Mouse (Mus musculus): ENCODE results near the gene Hsd17b13.
"Not testable (repeated sequence)": the region's sequence is repeated elsewhere in the genome, so short reads cannot be mapped to it uniquely, and the experiment has no call there.

Gene Hsd17b13

DNA sequence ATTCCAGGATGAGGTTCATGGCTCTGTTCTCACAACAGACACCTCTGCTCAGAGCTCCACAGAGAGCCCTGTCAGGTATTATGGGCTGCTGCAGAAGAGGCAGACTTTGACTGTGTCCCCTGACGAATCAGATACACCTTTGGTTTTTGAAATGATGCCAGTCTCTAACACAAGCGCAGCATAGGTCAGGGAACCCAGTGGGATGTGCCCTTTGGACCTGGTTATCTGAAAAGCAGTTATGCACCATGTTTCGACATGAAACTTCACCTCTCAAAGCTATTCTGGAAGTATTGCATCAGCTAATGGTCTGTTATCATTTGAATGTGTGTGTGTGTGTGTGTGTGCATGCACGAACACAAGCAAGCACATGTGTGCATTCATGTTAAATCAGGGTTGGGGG lies at the start of gene Hsd17b13:
Gene Hsd17b13, minus strand, starts transcription at position 114 of the 400 bp plus-strand sequence.
- no peak for DNase-seq

DNA sequence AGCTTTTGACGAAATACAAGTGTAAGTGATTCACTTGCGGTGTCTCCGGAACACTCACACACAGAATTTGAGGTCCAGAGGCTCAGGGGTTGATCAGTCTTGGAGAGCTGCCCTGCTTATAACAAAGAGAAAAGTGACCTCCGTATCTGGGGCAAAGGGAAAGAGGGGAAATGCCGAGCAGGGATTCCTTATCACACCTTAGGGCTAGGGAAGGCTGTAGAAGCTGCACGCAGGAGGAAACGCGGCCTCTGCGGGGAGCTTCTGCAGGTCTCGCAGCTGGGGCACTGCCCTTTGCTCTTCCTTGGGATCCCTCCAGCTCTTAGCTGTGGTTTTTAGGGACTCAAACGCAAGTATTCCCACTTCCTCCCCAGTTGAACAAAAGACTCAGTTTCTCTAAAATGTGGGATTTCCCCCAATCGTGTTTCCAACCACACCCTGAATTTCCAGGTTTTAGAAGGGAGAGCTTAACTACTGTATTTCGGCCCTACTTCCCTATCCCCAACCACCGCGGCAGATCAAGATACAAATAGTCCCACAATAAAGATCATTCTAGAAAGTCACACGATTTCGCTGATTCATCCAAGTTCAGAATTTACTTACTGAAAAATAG lies 48.1 kb upstream of the Hsd17b13 start:
- no peak for DNase-seq

DNA sequence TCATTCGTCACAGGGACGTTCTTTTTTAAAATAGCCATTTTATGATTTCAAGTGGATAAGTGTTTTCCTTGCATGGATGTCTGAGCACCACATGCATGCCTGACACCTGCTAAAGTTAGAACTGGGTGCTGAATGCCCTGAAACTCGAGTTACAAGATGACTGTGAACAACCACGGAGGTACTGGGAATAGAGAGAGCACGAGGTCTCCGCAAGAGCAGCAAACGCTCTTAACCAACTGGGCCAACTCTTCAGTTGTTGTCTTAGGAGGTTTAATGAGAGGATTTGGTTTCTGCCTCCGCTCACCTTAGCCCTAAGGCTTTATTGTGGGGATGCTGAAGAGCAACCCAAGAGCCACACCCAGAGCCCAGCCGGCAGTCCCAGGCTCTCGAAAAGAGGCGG lies 47.6 kb upstream of the Hsd17b13 start:
- no peak for DNase-seq

DNA sequence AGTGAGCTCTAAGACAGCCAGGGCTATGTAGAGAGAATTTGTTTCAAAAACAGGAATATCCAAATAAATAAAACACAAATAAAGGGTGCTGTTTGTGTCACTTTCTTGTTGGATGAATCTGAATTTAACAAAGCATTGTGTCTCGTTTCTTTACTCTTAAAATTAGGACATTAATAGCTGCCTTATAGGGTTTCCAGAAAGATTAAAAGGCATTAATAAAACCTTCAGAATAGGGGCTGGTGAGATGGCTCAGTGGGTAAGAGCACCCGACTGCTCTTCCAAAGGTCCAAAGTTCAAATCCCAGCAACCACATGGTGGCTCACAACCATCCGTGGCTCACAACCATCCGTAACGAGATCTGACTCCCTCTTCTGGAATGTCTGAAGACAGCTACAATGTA lies 47.0 kb upstream of the Hsd17b13 start:
- DNase-seq = not testable (repeated sequence)

DNA sequence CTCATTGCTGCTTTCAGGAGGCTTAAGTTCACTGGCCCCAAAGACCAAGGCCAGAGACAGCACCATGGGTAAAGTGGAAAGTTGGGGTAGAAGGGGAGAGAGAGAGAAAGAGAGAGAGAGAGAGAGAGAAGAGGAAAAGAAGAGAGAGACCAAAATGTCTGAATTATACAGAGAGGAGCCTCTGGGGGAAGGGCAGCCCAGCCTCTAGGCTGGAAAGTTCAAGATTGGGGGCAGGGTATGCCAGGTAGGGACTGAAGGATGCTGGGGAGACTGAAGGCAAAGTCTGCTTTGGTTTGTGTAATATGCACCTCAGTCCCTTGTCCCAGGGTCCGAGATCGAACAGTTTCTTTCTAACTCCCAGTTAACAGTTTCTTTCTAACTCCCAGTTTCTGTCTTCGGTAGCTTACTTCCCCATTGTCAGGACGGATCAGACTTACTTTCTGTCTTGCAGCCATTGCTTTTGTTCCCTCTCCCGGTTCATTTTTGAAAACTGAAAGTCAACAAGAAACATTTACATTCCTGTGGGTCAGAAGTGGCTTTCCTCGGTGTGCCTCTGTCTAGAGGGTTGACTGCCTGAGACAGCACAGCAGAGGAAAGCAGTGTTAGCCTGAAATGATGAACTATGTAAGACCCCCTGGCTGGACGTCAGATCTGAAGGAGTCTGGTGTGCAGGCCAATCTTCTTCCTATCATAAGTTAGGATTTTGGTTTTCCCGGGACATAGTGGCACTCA lies 46.2 kb upstream of the Hsd17b13 start:
- no peak for DNase-seq

DNA sequence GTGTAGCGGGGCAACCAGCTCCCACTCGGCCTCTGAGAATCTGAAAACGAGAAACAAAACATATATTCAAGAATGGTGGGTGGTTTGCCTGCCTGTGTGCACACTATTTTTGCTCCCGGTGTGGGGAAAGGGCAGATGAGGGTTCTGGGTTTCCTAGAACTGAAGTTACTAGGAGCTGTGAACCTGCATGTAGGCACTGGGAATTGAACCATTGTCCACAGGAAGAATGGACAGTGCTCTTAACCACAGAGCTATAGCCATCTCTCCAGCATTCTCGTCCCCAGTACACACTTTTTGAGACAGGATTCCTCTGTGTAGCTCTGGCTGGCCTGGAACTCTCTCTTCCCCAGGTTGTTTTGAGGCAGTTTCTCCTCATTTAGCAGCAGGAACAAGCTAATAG lies 45.3 kb upstream of the Hsd17b13 start:
- DNase-seq = no peak

DNA sequence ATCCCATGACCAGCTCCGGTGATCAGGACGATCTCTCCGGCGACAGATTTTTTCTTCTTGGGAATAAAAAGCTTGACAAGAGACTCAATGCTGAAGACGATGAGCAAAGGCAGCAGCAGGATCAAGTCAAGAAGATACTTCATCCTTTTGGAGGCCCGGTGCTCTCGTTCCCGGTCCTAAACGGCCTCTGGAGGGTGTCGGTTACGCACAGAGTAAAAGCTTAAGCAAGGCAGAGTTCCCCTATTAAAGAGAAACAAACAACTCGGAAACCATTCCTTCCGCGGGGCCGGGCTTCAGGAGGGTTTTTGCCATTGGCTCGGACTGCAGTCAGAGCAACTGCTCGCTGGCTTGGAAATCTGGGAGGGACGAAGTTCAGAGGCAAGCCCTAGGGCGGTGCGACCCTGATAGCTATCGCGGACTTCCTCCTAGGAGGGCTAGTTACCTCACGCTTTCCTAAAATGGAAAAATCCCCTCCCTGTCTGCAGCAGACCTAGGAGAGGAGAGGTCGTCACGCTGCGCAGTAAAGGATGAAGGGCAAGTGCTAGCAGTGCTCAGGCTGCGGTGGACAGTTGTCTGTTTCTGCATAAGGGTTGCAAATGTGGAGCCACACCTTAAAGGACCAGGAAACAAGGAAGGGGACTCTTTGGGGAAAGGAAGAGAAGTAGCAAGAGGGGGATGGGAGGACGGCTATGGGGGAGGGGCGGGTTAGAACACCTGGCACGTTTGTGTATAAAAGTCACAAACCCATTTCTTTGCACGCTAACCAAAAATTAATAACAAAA lies 44.6 kb upstream of the Hsd17b13 start, which contains the start of gene Hsd17b11:
Gene Hsd17b11, minus strand, starts transcription at position 323 of the 782 bp plus-strand sequence.
- DNase-seq = peak; percentile 71

DNA sequence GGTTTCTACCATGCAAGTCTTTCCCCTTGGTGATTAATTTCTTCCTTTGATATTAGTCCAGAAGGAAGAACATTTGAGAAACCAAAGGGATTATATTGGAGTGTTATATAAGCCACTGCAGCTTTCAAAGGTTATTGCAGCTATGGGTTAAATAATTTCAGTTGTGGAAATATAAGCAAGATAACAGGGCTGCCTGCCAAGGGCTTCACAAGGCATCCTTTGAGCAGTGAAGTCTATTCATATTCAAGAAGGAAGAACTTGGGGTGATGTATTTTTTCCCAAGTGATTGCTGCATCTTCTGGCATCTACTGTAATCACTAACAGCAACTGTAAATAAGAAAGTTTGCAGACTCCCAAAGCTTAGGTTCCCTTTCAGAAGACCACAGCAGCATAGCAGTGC lies 34.2 kb upstream of the Hsd17b13 start:
- DNase-seq = no peak

DNA sequence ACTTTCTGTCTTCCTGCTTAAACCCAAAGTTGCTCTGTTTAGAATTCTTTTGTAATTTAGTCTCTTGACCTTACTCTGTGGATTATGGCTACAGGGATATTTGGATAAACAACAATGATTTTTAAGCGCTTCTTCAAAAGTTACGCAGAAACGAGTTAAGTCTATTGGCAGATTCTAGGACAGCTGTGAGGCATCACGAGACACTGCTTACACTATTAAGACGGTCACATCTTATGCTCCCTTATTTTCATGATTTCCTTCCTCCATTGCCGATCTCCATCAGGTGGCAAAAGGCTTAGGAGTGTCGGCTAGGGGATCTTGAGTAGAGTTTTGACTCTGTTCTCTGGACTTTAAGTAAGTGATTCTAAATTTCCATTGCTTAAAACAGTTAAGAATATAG lies 33.1 kb upstream of the Hsd17b13 start:
- DNase-seq = no peak

DNA sequence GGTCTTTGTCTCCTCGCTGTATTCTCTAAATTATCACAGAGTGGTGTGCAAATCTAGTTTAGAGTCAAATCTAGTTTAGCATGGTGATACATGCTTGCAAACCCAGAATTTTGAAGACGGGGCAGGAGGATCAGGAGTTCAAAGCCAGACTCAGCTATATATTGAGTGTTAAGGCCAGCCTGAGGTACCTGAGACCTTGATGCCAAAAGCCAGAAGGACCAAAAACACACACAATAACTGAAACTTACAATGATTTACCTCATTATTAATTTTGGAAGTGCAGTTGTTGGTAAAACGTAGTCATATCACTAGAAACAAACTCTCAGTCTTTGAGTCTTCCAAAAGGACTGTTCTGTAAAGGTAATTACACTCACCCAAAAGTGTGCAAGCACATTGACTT lies 32.2 kb upstream of the Hsd17b13 start:
- no peak for DNase-seq

DNA sequence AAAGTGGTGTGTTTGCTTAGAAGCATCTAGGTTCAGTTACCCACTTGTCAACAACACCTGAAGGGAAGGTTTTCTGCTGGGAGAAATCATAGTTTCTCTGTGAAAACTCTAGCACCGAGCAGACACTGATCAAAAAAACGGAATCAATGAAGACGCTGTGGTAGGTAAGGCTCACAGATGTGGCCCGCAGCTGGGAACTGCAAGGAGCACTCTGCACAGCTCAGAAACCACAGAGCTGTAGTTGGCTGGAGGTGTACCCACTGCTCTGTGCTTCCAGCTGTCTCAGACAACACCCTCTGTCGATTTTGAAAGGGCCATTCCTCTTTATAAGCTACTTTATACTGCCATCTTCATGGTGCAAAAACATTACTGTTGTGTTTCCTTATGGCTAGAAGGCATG lies 30.6 kb upstream of the Hsd17b13 start:
- DNase-seq = peak; percentile 72

DNA sequence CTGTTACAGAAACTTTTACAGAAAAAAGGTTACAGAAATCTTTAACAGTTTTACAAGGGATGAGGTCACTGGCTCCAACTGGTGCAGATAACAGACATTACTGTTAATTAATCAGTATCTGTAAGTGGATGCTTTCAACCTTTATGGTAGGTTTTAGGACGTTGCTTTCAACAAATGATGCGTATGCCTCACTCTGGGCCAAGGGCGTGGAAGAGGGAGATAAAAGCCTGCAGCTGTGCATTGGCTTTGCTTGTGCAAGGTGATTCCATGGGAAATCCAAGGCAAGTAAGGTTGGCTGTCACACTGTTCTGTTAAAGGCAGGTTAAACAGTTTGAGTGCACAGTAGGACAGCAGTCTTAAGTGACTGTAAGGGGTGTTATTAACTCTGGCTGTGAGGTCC lies 29.6 kb upstream of the Hsd17b13 start:
- no peak for DNase-seq

DNA sequence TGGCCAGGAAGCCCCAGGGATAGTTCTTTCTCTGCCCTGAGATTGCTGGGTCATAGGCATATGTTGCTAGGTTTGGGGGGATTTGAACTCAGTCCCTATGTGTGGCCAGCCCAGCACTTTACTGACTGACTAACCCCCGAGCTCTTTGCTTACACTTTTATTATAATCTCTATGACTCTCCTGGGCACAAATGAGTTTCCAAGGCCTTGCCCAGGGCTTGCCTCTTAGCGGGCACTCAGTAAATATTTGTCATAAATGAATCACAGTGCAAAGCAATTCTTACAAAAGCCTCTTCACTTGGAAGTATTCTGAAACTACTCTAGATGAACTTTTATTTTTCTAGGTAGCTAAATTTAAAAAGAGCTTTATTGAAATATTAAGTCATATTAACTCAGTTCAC lies 26.7 kb upstream of the Hsd17b13 start:
- no peak for DNase-seq

DNA sequence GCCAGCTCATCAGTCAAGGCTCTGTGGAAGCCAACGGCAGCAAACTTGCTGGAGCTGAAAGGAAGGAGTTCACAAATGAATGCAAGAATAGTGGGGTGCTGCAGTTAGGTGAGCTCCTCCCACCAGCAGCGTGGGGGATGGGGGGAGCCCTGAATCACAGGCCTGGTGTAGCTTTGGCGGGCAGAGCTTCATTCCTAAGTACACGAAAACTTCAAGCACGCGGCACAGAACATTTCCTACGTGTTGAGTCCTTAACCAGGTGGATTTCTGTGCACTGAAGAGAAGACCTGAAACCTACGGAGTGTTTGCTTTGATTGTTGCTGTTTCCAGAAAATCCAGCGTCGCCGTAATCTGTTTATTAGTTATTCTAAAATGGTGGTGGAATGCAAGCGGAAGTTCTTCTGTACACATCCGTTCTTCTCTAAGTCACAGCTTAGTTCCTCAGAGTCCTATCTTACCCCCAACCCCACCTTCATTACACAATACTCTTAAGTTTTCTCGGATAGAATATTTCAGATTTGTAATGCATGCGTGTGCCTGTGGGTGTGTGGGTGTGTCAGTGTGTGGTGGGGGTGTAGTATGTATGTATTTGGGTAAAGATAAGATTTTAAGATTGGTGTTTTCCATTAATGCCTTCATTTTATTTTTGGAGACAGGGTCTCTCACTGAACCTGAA lies 26.2 kb upstream of the Hsd17b13 start:
- no peak for DNase-seq

DNA sequence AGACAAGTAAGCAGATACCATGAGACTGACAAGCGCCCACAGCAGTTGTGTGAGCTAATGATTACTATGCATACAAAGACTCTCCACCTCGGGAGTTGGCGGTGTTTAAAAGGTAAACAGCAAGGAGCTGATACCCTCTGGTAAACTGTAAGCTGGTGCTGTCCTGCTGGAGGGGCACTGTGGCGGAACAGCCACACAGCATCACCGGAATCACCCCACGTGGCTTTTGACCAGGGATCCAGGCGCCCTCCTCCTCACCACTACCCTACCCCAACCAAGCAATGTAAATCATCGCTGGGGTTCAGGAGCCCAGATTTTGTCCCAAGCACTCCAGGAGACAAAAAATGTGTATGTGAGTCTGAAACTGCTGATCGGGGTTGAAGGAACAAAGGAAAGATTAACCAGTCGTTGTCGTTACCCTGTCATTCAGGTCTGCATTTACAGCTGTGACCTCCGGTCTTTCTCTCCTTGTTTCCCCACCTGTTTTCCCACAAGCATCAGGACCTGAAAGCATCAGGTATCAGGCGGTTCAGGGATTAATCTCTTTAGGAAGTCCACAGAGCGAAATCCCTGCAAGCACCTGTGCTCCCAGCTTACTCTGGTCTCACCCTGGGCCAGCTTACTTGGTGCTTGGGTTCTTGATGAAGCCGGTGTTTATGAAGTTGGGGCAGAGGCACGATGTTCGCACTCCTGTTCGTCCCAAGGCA lies 25.5 kb upstream of the Hsd17b13 start:
- no peak for DNase-seq

DNA sequence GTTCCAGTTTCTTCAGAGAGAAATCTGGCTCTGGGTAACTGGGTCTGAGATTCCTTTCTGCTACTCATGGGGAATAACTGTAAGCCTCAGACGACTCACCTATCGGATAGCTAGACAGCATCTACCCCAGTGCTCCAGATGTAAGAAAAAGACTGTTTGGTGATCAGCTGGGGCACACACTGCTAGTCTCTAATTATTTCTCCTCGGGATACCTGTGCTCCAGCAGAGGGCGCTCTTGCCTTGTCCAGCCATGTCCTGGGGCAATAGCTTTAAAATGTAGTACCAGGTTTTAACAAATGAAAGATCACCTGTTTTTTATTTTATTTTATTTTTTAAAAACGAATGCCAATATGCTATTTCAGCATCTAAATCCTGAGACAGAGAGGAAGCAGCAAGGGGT lies 22.5 kb upstream of the Hsd17b13 start:
- peak; percentile 94 for DNase-seq

DNA sequence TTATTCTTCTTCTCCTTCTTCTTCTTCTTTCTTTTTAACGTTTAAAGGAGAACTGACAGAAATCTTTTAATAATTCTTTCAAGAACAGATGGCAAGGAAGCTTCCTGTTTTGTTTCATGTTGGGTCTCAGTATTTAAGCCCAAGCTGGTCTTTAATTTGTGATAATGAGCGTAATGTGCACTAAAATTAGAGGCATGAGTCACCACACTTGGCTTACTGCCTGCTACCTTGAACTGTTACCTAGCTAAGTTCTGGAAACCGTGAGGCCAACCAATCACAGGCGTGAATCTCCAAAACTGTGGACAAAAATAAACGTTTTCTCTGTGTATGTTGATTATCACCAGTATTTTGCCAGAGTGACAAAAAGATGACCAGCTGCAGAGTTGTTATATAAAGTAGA lies 21.5 kb upstream of the Hsd17b13 start:
- no peak for DNase-seq

DNA sequence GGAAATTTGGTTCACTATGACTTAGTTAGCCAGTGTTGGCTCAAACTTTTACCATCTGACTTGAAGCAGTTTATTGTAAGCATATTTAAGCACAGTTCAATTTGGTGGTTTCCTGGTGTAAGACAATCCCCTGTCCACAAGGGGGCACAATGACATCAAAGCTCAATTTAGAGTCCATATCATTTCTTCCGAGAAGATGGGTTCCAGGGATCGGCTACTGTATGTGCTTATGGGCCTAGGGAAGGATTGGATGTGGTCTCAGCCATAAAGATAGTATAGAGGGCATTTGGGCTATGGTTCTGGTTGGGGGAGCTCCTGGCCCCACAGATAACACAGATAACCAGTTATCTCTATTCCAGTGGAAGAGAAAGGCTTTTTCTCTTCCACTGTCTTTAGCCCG lies 18.0 kb upstream of the Hsd17b13 start:
- peak; percentile 39 for DNase-seq

DNA sequence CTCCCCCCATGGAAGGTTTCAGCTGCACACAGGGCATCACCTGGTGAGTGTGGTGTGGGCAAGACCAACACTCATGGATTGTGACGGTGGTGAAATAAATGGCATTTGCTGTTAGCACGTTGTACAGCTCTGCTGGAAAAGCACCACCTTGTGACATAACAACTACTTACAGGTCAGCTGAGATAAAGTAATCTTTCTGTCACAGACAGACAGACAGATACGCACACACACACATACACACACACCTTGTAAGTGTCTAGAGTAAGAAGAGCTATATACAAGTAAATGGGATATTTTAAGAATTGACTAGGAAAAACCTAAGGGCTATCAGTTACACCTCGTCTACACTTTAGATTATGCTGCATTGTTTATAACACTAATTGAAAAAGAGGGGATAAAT lies 17.5 kb upstream of the Hsd17b13 start:
- no peak for DNase-seq

DNA sequence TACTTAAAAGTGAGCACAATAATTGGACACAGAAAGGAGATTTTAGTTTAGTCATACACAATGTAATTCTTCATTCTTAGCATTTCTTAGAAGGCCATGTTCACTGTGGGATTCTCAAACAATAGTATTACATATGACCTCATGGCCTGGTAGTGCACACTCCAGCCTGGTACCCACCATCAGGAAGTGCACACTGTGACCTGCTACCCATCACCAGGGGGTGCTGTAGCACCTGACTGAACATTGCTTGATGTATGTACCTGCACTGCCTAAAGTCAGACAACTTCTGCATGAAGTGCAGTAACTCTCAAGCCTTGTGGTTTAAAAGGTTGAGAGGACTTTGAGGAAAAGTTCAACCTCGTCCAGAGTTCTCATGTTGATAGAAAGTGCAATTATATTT lies 16.4 kb upstream of the Hsd17b13 start:
- DNase-seq = peak; percentile 73

DNA sequence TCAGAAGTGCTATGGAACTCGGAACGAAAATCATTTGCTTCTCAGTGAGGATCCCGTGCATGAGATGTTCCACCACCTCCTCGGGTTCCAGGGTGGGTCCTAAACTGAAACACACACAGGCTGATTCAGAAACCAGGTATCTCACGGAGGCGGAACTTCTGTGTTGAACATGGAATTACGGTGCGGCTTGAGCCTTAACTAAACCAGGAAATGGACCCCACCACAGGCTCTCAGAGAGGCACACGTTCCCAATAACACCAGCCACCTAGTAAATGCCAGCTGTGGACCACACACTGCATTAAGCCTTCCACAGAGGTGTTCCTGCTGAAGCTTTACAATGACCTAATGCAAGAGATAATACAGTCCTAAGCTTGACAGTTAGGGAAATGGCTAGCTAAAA lies 15.6 kb upstream of the Hsd17b13 start:
- no peak for DNase-seq

DNA sequence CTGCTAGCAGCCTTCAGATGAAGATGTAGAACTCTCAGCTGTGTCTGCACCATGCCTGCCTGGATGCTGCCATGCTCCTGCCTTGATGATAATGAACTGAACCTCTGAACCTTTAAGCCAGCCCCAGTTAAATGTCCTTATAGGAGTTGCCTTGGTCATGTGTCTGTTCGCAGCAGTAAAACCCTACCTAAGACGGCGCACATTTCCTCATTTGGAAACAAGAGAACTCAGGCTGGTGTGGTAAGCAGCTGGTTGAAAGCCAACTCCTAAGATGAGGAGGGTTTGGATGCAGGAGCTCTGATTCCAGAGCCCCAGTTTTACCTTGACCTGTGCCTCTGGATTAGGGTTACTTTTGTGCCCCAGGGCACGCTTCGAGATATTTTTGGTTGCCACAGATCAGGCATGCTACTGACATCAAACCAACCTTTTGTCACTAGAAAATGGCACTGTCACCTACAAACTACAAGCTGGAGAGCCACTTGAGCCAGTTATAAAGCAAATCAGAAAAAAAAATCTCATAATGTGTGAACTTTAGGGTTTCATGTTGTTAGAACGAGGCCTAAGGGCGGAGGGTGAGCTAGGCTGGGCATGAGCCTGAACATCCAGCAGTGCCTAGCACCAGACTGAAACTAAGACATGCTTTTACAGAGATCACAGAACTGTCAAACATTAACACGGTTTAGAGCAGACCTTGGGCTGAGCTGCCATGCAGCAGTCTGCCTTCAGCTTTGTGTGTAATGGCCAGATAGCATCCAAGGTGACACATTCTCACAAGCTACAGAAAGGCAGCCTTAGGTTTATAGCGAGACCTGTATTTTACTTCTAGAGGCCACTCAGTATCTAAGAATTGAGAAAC lies 3.7 kb upstream of the Hsd17b13 start:
- DNase-seq = no peak
